Mouse (Mus musculus): Measurements from ENCODE around the gene Ablim1.

Ablim1 gene

DNA sequence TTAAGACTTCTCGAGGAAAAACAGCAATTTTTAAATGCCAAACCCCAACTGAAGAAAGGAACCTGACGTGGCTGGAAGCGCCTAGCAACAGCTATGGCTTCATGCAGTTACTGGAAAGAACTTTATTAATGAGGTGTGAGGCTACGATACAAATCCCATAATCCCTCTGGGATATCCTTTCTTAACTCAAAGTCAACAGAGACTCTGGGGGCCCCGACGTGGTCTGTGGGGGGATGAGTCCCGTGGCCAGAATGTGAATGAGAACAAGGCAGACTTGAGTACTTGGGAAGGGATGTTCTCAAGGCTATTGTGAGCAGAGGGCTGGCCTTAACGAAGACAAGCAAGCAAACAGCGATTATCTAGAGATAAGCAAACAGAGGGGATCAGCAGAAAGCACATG lies 58.1 kb downstream of the Ablim1 start:
- no peak for DNase-seq (ENCODE audit: low spot score)

DNA sequence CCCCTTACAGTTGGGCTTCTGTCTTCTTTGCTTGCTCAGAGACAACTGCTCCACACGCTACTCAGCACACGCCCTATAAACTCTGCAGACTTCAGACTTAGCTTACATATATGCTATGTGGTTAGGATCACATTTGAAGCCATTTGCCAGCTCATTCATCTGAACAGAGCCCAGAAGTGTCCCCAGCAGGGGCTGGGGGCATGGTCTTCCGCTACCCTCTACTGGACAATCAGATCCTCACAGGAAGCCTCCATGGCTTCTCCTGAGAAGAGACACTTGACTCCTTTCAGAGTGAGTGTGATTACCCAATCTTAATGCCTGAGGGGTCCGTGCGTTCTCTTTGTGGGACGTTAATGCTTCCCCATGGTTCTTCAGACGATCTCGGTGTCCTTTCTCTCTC lies 59.6 kb downstream of the Ablim1 start:
- DNase-seq (ENCODE audit: low spot score), result no peak

DNA sequence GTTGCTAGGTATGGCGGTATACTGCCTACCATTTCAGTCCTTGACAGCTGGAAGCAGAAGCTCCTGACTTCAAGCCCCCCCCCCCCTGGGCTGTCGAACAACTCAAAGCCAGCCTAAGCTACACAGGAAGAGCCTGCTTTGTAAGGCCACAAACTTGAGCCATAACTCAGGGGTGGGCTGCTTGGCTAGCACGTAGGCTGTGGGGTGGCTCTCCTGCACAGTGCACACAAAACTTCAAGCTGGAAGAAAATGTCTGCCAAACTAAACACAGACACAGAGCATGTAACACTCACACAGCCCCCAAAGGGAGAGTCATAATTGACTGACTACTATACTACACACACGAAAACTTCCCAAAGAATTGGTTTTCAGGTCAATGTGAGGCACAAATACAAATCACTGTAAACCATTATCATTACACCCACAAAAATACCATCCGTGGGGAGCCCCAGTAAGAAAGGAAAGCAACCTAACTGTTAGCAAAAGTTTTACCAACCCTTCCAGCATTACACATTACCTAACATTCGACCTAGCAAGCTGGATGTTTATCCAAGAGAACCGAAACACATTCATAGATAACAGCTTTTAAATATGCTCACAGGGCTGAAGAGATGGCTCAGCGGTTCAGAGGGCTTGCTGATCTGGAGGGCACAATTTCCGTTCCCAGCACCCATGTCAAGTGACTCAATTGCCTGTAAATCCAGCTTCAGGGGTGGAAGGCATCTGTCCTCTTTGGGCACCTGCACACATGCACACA lies 61.8 kb downstream of the Ablim1 start:
- no peak for DNase-seq (ENCODE audit: low spot score)

DNA sequence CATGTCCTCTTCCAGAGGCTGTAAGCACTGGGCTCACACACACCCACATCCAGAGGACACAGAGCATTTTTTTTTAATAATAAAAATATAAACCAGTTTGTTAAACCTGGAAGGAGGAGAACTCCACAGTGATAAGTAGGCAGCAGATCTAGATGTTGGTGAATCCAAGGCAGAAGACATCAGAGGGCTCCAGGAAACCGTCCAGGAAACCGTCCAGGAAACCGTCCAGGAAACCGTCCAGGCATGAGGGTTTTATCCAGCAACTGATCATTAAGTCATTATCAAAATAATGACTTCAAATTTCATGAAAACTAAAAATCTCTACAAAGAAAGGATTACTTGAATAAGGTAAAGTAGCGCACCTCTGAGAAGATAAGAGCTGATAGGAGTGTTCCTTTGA lies 65.9 kb downstream of the Ablim1 start:
- DNase-seq (ENCODE audit: low spot score), result no peak

DNA sequence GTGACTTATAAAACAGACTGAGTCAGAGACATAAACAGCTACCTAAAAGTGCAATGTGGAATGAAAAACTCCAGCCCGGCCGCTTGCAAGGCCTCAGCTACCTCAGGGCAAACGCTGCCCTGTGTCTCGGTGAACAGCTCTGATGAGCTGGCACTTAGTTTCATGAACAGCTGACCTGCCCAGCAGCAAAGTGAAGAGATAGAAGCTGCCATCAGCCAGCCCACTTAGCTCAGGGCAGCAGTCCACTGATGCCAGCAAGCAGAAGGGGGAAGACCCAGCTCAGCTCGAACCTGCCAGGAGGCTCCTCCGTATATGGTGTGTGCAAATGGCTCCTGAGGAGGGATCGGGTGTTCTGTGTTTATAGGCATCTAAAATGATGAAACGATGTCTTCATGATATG lies 67.5 kb downstream of the Ablim1 start:
- no peak for DNase-seq (ENCODE audit: low spot score)

DNA sequence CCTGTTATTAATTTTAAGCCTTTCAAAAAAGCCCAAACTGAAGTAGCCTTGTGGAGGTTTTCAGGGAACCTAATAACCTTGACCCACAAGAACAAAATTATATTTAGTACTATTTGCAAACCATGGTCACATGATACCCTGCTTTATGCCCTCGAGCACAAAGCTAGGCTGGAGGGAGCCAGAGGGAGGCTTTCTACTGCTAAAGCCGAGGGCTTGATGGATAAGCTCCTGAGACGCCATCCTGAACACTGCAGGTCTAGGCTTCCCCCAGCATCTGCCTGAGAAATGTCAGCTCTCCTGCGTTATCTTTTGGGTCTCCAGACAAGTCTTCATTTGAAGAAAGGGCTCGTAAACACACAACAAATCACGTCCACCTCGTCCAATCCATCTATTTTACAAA lies 70.4 kb downstream of the Ablim1 start:
- DNase-seq (ENCODE audit: low spot score), result no peak

DNA sequence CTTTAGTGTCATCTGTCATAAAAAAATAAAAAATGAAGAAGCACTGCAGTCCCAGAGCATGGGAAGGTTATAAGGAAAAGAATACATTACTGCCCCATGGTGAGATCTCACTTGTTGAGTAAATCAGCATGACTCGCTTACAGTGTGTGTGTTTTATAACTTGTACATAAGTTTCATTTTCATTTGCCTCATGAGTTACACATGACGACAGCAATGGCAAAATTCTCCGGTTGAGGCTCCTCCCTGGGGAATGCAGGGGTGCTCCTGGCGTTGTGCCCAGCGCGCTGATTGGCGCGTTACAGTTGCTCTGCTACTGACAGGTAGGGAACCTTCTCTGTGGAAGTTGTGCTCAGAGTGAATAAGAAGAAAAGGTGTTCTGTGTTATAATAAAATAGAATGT lies 71.1 kb downstream of the Ablim1 start:
- no peak for DNase-seq (ENCODE audit: low spot score)

DNA sequence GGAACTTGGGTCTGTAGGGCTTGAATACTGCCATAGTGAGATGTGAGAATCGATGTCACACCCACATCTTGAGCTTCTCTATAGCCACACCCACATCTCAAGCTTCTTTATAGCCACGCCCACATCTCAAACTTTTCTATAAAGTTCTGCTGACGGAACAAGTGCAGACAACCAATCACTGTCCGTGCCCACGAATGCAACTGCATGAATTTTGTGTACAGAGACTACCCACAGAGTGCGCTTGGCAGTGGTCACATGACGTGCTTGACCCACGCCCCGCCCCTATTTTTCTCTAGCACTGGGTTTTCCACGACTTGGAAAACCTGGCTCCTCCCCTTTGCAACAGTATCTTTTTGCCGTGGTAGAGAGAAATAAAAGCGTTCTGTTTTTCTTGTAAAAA lies 71.5 kb downstream of the Ablim1 start:
- no peak for DNase-seq (ENCODE audit: low spot score)

DNA sequence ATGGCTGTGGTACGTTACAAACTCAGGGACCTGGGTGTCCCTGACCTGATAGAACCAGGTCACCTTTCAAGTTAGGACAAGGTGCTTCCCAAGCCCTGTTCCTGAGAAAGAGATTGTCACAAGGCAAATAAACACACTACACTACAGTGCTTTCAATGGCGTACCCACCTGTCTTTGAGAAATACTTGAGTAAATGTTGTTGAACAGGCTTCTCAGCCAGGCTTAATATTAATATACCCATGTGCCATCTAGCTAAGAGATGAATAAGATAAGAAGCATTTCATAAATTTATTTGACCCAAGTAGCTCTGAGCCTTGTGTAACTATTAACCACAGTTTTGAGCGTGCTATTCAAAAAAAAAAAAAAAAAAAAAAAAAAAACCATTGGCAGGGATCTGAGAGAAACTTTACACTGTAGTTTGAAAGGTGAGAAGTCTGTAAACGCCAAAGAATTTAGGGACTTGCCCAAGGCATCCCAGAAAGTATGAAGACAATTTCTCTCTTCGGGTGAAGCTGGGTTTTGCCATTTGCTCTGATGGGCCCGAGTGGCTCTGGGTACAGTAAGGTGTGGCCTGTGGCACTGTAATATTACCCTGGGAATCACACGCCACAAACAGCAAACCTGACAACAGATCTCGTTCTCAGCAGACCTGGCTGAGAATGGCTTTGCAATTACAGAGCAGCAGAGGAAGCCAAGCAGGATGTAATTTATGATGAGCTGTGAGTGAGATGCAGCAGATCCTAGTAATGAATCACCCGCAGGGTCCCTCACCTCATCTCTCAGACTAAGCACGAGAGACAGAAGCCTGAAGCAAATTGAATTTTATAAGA lies 73.1 kb downstream of the Ablim1 start:
- no peak for DNase-seq (ENCODE audit: low spot score)

DNA sequence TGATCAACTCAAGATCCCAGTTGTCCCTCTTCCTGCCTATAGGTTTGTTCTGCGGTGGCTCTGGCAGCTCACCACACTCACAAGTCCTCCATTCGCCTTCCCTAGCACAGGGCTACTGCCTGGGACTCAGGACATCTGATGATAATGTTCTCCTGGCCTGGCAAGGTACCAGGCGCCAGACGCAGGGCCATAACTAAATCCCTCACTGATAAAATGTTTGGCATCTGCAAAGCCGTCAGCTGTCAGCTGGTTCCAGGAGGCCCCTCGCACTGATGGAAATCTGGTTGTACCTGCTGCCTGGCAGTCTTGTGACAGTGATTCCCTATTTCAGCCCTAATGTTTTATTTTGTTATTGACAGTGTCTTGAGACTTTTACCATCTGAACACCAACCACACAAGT lies 74.5 kb downstream of the Ablim1 start:
- DNase-seq (ENCODE audit: low spot score), result no peak

DNA sequence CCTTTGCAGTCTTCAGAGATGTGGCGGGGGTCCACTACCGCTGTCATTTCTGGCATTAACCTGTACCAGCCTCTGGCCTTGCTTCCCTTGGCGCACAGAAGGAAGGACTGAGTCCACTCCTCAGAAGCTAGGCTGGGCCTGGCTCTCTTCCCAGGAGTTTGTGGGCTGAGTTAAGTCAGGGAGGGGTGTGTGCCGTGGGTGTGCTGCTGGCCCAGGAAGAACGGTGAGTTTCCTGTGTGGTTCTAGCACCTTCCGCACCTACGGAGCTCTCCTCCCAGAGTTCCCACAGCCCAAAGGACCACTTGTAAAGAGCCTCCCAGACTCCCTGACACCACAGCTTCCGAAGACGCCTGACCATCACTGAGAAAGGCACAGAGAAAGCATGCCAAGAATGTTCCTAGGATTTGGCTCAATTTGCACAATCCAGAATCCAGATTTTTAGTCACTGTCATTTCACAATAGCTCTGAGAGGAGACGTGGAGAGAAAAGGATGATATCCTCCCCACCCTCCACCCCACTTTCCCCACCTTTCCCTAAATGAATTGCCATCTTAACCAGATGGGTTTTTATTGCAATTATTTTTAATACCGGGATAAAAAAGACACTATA lies 75.4 kb downstream of the Ablim1 start:
- DNase-seq (ENCODE audit: low spot score), result no peak

DNA sequence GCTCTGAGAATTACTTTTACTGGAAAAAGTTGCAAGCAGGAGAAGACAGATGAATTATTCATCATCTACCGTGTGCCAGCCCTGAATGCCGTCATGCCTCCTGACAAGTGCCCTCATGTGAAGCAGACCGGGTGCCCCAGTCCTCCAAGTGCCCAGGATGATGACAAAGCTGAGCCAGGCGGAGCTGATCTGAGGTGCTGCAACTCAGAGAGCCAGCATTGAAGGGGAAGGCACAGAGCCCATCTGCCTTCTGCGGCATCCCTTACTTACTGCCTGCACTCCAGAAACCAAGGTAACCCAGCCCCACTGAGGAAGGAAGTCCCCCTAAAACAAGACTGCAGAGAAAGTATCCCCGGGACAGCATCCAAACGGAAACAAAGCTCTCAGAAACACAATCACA lies 76.3 kb downstream of the Ablim1 start:
- DNase-seq (ENCODE audit: low spot score), result no peak

DNA sequence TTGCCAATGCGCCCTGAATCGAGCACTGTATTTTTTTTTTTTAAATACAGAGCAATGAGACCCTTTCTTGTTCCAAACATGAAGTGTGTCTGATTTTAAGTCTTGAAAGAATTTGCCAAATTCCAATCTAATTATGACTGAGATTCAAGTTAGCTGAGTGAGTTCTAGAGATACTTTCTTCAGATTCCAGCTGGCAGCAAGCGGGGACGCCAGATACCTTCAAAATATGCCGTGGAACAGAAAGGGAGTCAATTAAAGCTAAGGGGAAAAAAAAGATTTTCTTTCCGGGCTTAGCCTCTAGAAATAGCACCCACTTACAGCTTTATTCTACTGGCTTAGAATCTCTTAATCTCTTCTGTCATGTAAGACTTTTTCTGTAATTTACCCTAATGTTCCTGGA lies 77.2 kb downstream of the Ablim1 start:
- DNase-seq (ENCODE audit: low spot score), result no peak

DNA sequence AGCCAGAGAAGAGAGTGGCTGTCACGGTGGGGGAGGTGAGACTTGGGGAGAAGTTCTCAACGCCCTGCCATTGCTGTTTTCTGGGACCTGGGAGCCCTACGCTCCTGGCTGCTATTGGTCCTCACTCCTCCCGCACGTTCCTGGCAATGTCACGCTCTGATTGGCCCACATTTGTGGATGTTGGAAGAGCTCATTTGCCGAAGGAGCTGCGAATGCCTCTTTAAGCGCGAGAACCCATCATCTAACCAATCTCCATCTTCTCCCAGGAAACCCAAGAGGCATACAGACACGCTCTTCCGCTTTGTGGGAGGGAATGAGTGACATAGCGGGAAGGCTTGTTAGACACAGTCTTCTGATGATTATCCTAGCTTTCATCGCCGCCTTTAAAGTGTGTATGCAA lies 78.1 kb downstream of the Ablim1 start:
- no peak for DNase-seq (ENCODE audit: low spot score)

DNA sequence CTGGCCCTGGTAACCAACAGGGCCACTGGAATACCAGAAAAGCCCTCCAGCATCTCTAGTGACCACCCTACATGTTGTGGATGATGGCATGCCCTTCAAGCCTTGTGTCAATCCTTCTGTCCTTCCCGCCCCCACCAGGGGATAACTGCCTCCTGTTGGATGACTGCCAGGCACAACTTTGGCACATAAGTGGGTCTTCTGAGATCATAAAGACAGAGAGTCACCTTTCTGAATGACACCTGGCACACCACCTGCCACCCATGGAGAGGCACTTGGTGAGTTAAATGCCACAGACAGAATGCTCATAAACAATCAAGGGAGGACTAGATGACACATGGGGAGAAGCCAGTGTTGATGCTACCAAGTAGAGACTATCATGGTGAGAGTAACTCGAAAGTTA lies 78.8 kb downstream of the Ablim1 start:
- DNase-seq (ENCODE audit: low spot score), result no peak

DNA sequence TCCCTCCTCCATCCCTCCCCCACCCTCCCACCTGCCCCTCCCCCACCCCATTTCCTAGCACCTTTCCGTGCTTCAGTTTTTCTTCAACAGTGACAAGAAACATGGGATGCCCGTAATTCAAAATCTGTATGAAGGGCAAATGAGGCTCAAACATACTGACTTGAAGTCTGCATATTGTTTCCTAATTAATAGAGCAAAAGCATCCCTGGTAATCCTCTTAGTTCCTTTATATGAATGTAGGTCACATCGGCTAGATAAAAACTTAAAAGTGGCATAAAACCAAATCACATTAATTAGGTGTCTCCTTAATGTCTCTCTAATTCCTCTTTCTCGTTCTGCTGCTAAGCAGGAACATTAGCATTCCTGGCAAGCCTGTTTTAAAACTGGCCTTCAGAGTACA lies 83.7 kb downstream of the Ablim1 start:
- DNase-seq (ENCODE audit: low spot score), result no peak

DNA sequence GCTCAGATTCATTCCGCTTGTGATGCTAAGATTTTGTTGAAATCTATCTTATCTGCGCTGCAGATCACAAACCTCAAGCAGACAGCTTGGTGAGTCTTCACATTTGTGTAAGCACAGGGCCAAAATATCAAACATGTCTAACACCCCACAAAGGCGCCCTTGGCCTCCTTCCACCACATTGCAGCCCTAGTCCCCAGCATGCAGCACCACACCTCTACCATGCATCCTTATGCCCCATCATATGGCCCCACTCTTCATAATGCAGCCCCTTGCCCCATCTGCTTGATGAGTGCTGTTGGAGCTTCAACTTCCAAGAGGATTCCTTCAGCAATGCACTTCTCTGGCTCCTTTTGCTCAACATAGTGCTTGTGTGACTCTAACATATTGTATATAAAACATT lies 85.6 kb downstream of the Ablim1 start:
- DNase-seq (ENCODE audit: low spot score), result no peak

DNA sequence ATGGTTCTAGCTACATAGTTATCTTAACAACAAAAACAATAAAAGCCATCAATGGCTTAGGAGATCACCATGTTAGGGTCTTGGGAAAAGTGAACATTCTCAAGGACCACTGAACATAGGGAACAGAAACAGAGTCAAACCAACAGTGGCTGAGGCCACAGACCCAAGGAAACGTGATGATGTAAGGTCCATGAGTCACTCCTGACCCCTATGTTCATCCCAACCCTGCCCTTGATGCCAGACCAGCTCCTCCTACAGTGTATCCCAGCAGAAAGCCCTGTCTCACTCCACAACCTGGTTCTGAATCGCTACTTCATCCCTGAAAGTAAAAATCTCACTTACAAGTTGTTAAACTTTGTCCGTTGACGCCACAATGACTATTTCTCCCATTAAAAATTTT lies 86.1 kb downstream of the Ablim1 start:
- DNase-seq (ENCODE audit: low spot score), result no peak

DNA sequence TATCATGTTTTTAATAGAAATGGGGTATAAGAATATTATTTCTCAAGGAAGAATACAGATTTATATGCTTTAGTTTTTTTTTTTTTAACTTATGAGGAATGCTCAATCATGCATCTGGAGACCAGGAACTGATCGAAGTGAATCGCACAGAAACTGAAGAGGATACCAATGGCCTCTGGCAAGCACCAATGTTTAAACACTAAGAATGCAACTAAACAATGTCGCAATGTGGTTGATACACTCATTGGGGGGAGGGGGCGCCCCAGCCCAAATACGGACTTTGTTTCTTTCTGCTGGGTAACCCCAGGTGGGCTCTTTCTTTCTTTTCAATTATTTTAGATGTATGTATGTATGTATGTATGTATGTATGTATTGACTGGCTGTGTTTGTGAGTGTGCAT lies 90.3 kb downstream of the Ablim1 start:
- no peak for DNase-seq (ENCODE audit: low spot score)

DNA sequence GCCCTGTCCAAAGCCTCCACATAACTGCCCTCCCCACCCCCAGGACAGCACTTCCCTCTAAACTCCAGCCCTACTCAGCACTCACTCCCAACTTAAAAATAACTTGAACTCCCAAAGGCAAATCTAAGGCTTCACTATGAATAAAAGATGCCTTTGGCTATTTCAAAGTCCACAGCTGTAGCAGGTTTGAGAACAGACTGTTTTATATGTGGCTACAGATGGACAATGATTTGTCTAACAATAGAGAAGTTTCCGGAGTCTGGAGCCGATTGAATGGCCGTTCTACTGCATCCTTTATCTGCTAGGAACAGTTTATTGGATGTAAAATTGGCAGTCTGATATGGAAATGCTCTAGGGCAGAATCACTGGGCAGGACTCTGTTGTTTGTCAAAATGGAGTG lies 91.0 kb downstream of the Ablim1 start:
- DNase-seq (ENCODE audit: low spot score), result no peak

DNA sequence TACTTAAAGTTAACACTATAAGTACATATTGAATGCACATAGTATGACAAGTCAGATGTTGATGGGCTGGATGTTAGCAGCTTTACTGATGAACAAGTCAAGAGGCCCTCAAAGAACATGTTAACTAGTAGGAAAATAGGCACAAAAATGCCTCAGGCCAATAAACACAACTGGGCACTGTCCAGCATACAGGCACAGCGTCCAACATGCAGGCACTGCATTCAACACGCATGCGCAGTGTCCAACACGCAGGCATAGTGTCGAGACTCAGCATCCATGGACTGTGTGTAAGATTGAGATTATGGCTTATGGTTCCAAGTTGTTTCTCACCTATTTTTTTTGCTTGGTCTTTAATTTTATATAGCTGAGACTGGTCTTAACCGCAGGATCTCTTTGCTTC lies 92.1 kb downstream of the Ablim1 start:
- no peak for DNase-seq (ENCODE audit: low spot score)

DNA sequence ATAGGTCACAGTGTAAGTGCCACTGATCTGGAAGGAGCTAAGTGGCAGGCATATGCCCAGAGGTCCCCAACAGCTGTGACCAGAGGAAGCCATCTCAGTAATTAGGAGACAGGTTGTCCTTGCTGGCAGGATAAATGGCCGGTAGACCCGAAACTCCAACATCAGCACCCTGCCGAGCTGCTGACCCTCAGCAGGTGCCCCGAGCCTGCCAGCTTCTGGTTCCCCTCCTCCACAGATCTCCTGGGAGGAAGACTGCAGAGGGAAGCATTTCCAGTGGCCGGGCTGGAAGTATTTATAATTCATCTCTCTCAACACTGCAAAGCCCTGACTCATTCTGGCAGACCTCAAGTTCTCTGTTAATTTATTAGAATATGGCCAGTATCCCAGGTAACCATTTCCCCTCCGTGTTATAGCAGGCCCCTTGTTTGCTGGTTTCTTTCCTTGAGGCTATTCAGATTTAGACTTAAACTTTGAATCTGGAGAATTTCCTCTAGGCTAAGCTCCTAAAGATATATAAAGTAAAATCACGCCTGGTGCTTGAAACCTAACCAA lies 93.0 kb downstream of the Ablim1 start:
- no peak for DNase-seq (ENCODE audit: low spot score)

DNA sequence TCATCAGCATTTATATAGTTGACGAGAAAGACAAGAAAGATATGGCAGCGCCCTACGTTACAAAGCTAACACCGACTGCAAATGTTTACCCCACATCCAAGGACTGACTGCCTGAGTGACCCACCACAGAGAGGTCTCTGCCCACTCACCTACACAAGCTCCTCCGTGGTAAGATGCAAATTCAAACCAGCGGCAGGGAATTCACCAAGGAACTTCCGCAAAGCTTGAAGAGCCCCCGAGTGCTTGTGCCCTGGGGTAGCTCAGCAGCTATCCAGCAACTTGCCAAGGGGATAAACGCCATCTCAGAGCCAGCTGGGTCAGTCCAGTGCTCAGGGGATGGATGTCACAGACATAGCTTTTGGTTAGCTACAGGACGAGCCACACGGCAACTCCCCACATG lies 95.0 kb downstream of the Ablim1 start:
- DNase-seq (ENCODE audit: low spot score), result no peak
